Mouse (Mus musculus): ENCODE data around the gene 4921517D22Rik. TPM values are rescaled to one million over a fixed set of nuclear protein-coding genes. Genes with fewer than 3 reads are reported as not detected.

The 4921517D22Rik gene
- polyA plus RNA-seq, 1 experiment from 2014 or later, result not detected

DNA sequence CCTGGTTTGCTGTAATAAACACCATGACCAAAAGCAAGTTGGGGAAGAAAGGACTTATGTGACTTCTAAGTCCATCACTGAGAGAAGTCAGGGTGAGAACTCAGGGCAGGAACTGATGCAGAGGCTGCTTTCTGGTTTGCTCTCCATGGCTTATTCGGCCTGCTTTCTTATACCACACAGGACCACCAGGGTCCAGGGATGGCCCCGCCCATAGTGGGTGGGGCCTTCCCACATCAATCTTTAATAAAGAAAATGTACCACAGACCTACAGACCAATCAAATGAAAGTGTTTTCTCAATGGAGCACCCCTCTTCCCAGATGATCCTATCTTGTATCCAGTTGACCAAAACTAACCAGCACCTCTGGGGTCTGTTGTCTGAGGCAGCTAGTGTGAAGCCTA lies 22.4 kb downstream of the 4921517D22Rik start:
- Histone ChIP-seq H3K9me3 (no peaks in the 10 kb centered on the region), H3K27me3 (no peaks in the 10 kb centered on the region), H3K4me3 (no peak overlapping the region), H3K36me3 (no peaks in the 10 kb centered on the region), H3K9ac (no peak overlapping the region), H3K4me2 (no peak overlapping the region), H3K27ac (replicated peaks) (no peak overlapping the region), H3K4me1 (replicated peaks) (peaks cover 26% of the 10 kb centered on the region)
- no peak for ATAC-seq (ENCODE audit: low FRiP score, low read depth)
- WGBS, result 53% methylated on average over 2 of the region's 2 CpGs

DNA sequence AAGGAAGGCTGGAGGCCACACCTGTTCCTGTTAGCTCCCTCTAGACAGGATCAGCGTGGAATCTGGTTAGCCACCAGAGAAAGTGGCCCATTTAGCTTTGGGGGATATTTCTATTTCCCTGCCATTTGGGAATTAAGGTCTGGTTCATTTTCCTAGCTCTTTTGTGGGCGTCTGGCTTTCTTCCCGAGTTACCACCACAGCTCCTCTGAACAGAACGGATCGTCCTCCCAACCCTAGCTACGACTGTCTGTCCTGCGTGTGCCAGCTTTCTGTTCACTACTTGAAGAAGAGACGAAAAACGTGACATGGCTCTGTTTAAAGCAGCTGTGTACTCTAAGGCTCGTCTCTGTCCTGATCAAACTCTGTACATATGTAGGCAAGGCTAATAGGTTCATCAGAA lies 24.0 kb downstream of the 4921517D22Rik start:
- Histone ChIP-seq H3K4me3 (no peak overlapping the region), H3K36me3 (no peaks in the 10 kb centered on the region), H3K4me2 (no peak overlapping the region), H3K9me3 (no peaks in the 10 kb centered on the region), H3K27ac (replicated peaks) (no peak overlapping the region), H3K4me1 (replicated peaks) (peaks cover 25% of the 10 kb centered on the region), H3K27me3 (no peaks in the 10 kb centered on the region), H3K9ac (no peak overlapping the region)
- ATAC-seq (ENCODE audit: low FRiP score, low read depth), result no peak
- WGBS, result 72% methylated on average over 10 of the region's 10 CpGs

- H3K27ac ChIP-seq (replicated peaks), result no peak overlapping the region; the same call in 1 of the 2 replicates
- H3K9ac ChIP-seq, result no peak overlapping the region
- H3K36me3 ChIP-seq, result 0 out of 2 replicates have a peak, but pooled peaks cover 1% of the 10 kb centered on the region
- H3K4me2 ChIP-seq, result no peak overlapping the region
- no peaks in the 10 kb centered on the region for H3K9me3 ChIP-seq
- H3K4me1 ChIP-seq (replicated peaks), result peaks cover 12% of the 10 kb centered on the region
- H3K27me3 ChIP-seq, result no peaks in the 10 kb centered on the region
- ATAC-seq (ENCODE audit: low FRiP score, low read depth), result no peak
- WGBS, result 85% methylated on average over 11 of the region's 11 CpGs
- no peak overlapping the region for H3K4me3 ChIP-seq
These were observed 25.3 kb downstream of the 4921517D22Rik start for GRCm38 (mm10) chr13:59668501-59669093.

DNA sequence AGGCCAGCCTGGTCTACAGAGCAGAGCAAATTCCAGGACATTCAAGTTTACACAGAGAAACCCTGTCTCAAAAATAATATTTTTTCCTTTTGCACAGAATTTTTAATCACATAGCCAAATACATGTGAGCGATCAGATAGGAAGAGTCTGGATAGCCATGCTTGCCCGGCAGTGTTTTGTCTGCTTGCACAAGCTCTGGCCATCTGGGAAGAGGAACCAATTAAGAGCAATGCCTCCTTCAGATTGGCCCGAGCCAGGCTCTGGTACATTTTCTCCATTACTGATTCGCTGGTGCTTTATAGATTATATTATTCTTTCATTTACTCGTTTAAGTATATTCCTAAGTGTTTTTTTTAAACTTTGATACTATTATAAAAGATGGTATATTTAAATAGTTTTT lies 26.1 kb downstream of the 4921517D22Rik start:
- no peak overlapping the region for H3K4me3 ChIP-seq
- H3K4me2 ChIP-seq, result no peak overlapping the region
- H3K9ac ChIP-seq, result no peak overlapping the region
- 0 out of 2 replicates have a peak, but pooled peaks cover 3% of the 10 kb centered on the region for H3K36me3 ChIP-seq
- no peaks in the 10 kb centered on the region for H3K27me3 ChIP-seq
- no peaks in the 10 kb centered on the region for H3K9me3 ChIP-seq
- H3K4me1 ChIP-seq (replicated peaks), result peaks cover 7% of the 10 kb centered on the region
- no peak for ATAC-seq (ENCODE audit: low FRiP score, low read depth)
- 77% methylated on average over 5 of the region's 5 CpGs for WGBS
- no peak overlapping the region for H3K27ac ChIP-seq (replicated peaks)

- ATAC-seq (ENCODE audit: low FRiP score, low read depth), result no peak
- Histone ChIP-seq H3K4me1 (replicated peaks) (no peaks in the 10 kb centered on the region), H3K9ac (no peak overlapping the region), H3K9me3 (no peaks in the 10 kb centered on the region), H3K27ac (replicated peaks) (no peak overlapping the region), H3K36me3 (0 out of 2 replicates have a peak, but pooled peaks cover 3% of the 10 kb centered on the region), H3K27me3 (no peaks in the 10 kb centered on the region), H3K4me2 (no peak overlapping the region), H3K4me3 (no peak overlapping the region)
- 92% methylated on average over 19 of the region's 19 CpGs for WGBS
These were observed 29.8 kb downstream of the 4921517D22Rik start for GRCm38 (mm10) chr13:59663939-59664712.

GRCm38 (mm10) chr13:59661966-59662365 lies 31.9 kb downstream of the 4921517D22Rik start:
- Histone ChIP-seq H3K4me1 (replicated peaks) (peaks cover 1% of the 10 kb centered on the region; the same call in 1 of the 2 replicates), H3K36me3 (0 out of 2 replicates have a peak, but pooled peaks cover 3% of the 10 kb centered on the region), H3K4me2 (no peak overlapping the region), H3K27ac (replicated peaks) (no peak overlapping the region), H3K27me3 (no peaks in the 10 kb centered on the region), H3K9ac (no peak overlapping the region), H3K4me3 (no peak overlapping the region), H3K9me3 (no peaks in the 10 kb centered on the region)
- WGBS, result 98% methylated on average over 12 of the region's 12 CpGs
- no peak for ATAC-seq (ENCODE audit: low FRiP score, low read depth)

DNA sequence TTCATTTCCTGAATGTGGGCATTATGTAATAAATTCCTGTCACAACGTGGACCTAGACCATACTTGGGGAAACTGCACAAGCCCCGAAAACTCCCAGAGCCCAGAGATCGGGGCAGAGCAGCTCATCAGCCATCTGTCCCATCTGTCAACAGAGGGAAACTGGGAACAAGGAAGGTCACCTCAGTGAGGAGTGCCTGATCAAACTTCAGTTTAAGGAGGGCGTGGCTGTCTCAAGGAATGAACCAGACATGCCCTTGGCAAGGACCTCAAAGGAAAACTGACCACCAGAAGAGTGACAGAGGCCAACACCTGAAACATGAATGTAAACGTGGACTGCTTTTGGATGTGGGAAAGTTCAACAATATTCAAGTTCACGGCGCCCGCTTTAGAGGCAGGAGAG lies 32.5 kb downstream of the 4921517D22Rik start:
- no peak for ATAC-seq (ENCODE audit: low FRiP score, low read depth)

DNA sequence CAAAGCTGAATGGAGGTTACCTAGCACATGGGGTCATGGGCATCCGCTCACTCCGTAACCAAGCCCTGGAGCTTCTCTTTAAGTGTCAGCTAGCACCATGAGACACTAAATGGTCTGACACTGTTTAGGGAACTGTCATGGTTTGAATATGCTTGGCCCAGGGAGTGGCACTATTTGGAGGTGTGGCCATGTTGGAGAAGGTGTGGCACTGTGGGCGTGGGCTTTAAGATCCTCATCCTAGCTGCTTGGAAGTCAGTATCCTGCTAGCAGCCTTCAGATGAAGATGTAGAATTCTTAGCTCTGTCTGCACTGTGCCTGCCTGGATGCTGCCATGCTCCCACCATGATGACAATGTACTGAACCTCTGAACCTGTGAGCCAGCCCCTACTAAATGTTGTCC lies 33.5 kb downstream of the 4921517D22Rik start:
- 99% methylated on average over 3 of the region's 3 CpGs for WGBS
- no peak overlapping the region for H3K4me2 ChIP-seq

More for the DNA sequence above, 32.5 kb downstream of the 4921517D22Rik start:
- Histone ChIP-seq H3K27me3 (no peaks in the 10 kb centered on the region), H3K4me2 (no peak overlapping the region), H3K4me3 (no peak overlapping the region), H3K4me1 (replicated peaks) (peaks cover 6% of the 10 kb centered on the region; the same call in 1 of the 2 replicates), H3K27ac (replicated peaks) (no peak overlapping the region), H3K9me3 (no peaks in the 10 kb centered on the region), H3K9ac (no peak overlapping the region), H3K36me3 (0 out of 2 replicates have a peak, but pooled peaks cover 3% of the 10 kb centered on the region)
- 88% methylated on average over 8 of the region's 8 CpGs for WGBS

GRCm38 (mm10) chr13:59657781-59658180 lies 36.1 kb downstream of the 4921517D22Rik start:
- Histone ChIP-seq H3K4me1 (replicated peaks) (peaks cover 13% of the 10 kb centered on the region), H3K27ac (replicated peaks) (no peak overlapping the region), H3K9ac (no peak overlapping the region), H3K4me2 (no peak overlapping the region), H3K4me3 (no peak overlapping the region), H3K9me3 (no peaks in the 10 kb centered on the region), H3K27me3 (no peaks in the 10 kb centered on the region), H3K36me3 (no peaks in the 10 kb centered on the region)
- no peak for ATAC-seq (ENCODE audit: low FRiP score, low read depth)
- WGBS, result 71% methylated on average over 5 of the region's 5 CpGs

More for the DNA sequence above, 33.5 kb downstream of the 4921517D22Rik start:
- no peak overlapping the region for H3K9ac ChIP-seq
- H3K4me1 ChIP-seq (replicated peaks), result peaks cover 6% of the 10 kb centered on the region
- ATAC-seq (ENCODE audit: low FRiP score, low read depth), result no peak
- no peaks in the 10 kb centered on the region for H3K9me3 ChIP-seq
- H3K36me3 ChIP-seq, result 0 out of 2 replicates have a peak, but pooled peaks cover 3% of the 10 kb centered on the region
- no peak overlapping the region for H3K27ac ChIP-seq (replicated peaks)
- H3K4me3 ChIP-seq, result no peak overlapping the region
- H3K27me3 ChIP-seq, result no peaks in the 10 kb centered on the region

DNA sequence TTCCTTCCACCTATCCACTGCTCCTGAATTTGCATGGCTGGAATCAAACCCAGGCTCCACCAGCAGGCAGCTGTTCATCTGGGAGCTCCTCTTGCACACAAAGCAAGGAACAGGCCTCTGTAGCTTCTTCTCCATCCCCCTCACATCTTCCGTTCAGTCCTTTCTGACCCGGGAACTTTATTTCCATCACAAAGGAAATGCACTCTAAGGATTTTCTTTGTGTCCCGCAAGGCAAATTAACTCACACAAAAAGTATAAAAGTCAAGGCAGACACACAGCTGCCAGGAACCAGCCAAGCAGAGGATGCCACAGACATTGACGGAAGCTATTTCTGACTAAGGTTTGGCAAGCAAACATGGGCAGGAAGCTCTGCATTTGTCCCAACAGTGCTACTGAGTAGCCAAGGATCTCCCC lies 36.9 kb downstream of the 4921517D22Rik start:
- WGBS, result 8% methylated on average over 4 of the region's 4 CpGs
- no peak for ATAC-seq (ENCODE audit: low FRiP score, low read depth)
- Histone ChIP-seq H3K4me1 (replicated peaks) (peaks cover 19% of the 10 kb centered on the region), H3K9me3 (no peaks in the 10 kb centered on the region), H3K27ac (replicated peaks) (0 out of 2 replicates have a peak overlapping the region, but pooled peaks have one; percentile 41), H3K4me2 (no peak overlapping the region), H3K9ac (no peak overlapping the region), H3K4me3 (no peak overlapping the region), H3K36me3 (no peaks in the 10 kb centered on the region), H3K27me3 (no peaks in the 10 kb centered on the region)

DNA sequence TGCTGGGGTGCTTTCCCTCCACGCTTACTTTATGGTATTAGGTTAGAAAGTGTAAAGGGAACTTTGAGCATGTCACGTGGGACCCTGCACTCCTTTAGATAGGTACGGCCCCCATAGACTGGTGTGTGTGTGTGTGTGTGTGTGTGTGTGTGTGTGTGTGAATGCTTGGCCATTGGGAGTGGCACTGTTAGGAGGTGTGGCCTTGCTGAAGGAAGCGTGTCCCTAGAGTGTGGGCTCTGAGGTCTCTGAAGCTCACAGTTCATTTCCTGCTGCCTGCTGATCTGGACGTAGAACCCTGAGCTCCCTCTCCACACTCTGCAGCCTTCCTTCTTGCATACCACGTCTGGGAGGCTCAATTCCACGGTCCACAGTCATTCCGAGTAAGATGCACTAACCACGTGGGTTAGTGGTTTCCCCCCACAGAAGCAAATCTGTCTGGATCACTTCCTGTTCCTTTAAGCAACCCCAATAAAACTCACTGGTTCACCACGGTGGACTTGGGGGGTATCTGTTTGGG lies 37.5 kb downstream of the 4921517D22Rik start:
- H3K4me2 ChIP-seq, result no peak overlapping the region
- H3K27ac ChIP-seq (replicated peaks), result 0 out of 2 replicates have a peak overlapping the region, but pooled peaks have one; percentile 41
- no peaks in the 10 kb centered on the region for H3K27me3 ChIP-seq
- ATAC-seq (ENCODE audit: low FRiP score, low read depth), result no peak
- WGBS, result 51% methylated on average over 10 of the region's 10 CpGs
- no peak overlapping the region for H3K9ac ChIP-seq
- no peaks in the 10 kb centered on the region for H3K9me3 ChIP-seq
- H3K4me1 ChIP-seq (replicated peaks), result peaks cover 19% of the 10 kb centered on the region
- H3K36me3 ChIP-seq, result no peaks in the 10 kb centered on the region
- no peak overlapping the region for H3K4me3 ChIP-seq

- no peaks in the 10 kb centered on the region for H3K36me3 ChIP-seq
- H3K4me3 ChIP-seq, result no peak overlapping the region
- peaks cover 19% of the 10 kb centered on the region for H3K4me1 ChIP-seq (replicated peaks)
- no peaks in the 10 kb centered on the region for H3K27me3 ChIP-seq
- no peak overlapping the region for H3K27ac ChIP-seq (replicated peaks)
- 89% methylated on average over 15 of the region's 15 CpGs for WGBS
- no peak overlapping the region for H3K4me2 ChIP-seq
- ATAC-seq (ENCODE audit: low FRiP score, low read depth), result no peak
- no peak overlapping the region for H3K9ac ChIP-seq
- no peaks in the 10 kb centered on the region for H3K9me3 ChIP-seq
These were observed 38.1 kb downstream of the 4921517D22Rik start for GRCm38 (mm10) chr13:59655718-59656315.
